Mouse (Mus musculus) liver, postnatal 0 days (tissue): Measurements from ENCODE around the gene Ssr3.

Experiments used
- CTCF ChIP-seq: sonication (generic); IDR thresholded peaks from 2 replicates; pipeline ENCODE4 v1.5.1; 2016; ENCODE audit warnings: antibody characterized with exemption, low read depth
- EP300 ChIP-seq: IDR thresholded peaks from 2 replicates; pipeline ENCODE4 v1.6.1; 2016; ENCODE audit warnings: antibody characterized with exemption, low read depth, mild to moderate bottlenecking

DNA sequence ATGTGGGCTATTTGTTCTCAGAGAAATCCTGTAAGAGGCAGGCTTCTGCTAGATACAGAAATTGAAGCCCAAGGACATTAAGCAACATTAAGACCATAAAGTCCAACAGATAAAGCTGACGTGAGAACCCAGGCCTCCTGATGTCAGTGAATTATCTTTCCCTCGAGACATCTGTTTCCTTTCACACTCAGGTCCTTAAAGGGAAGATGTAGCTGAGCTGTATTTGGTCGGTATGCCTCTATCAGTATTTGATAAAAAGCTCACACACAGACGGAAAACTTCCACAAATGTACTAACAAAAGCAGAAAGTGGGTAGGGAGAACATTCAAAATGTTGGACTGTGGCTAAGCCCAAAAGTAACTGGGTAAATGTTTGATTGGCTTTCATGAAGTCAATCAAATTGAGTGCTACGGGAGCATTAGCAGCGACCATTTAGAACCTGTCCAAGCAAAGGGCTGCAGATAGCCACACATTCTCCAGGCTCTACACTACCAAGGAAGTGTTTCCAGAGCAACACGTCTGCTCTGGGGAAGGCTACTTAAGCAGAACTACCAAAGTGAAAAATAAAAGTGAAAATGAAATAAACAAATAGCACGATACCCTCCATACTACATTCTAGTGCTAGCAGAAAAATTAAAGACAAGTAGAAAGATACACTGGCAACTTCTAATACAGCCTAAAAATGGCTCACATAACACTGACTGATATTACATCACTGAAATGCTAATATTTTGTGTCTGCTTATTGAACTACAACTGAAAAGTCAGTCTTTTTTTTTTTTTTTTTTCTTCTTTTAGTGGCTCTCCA lies 32.1 kb downstream of the Ssr3 start:
- TF ChIP-seq CTCF (no peak), EP300 (peak; percentile 80)
